Mouse (Mus musculus): ENCODE results near the gene Srcin1. TPM values are rescaled to one million over a fixed set of nuclear protein-coding genes. Genes with fewer than 3 reads are reported as not detected.

Gene Srcin1
- polyA plus RNA-seq, 1 experiment: 7.7 TPM

- H3K36me3 ChIP-seq (ENCODE audit: control insufficient read depth, insufficient read depth, low read length, poor library complexity, severe bottlenecking): peaks cover 37% of the 10 kb centered on the region
- no peaks in the 10 kb centered on the region for H3K27me3 ChIP-seq (ENCODE audit: control insufficient read depth, insufficient read depth, low read length, poor library complexity, severe bottlenecking)
- no peak for TF ChIP-seq EP300 (IDR thresholded peaks at IDR 0.05; ENCODE audit: insufficient read depth, low read depth, low read length)
- TF ChIP-seq POLR2A (IDR thresholded peaks at IDR 0.05; ENCODE audit: insufficient read depth, low read length): no peak
- TF ChIP-seq CTCF (IDR thresholded peaks at IDR 0.05; ENCODE audit: low read depth, low read length): no peak
- H3K9me3 ChIP-seq (replicated peaks; ENCODE audit: control insufficient read depth, insufficient read depth, low read length, poor library complexity, severe bottlenecking): no peaks in the 10 kb centered on the region
- H3K4me3 ChIP-seq (ENCODE audit: low read depth, low read length): no peak overlapping the region
- H3K9ac ChIP-seq (ENCODE audit: low read depth, poor library complexity, severe bottlenecking): no peak overlapping the region
- no peaks in the 10 kb centered on the region for H3K4me1 ChIP-seq (ENCODE audit: control insufficient read depth, insufficient read depth, low read length)
- no peak overlapping the region for H3K27ac ChIP-seq (ENCODE audit: insufficient read depth, low read length)
Observed at GRCm38 (mm10) chr11:97479824-97480223, 96.2 kb downstream of the Srcin1 start.

GRCm38 (mm10) chr11:97479085-97479484 is 96.9 kb downstream of the Srcin1 start:
- Histone ChIP-seq H3K9ac (ENCODE audit: low read depth, poor library complexity, severe bottlenecking) (no peak overlapping the region), H3K27me3 (ENCODE audit: control insufficient read depth, insufficient read depth, low read length, poor library complexity, severe bottlenecking) (no peaks in the 10 kb centered on the region), H3K9me3 (replicated peaks; ENCODE audit: control insufficient read depth, insufficient read depth, low read length, poor library complexity, severe bottlenecking) (no peaks in the 10 kb centered on the region), H3K4me3 (ENCODE audit: low read depth, low read length) (no peak overlapping the region), H3K36me3 (ENCODE audit: control insufficient read depth, insufficient read depth, low read length, poor library complexity, severe bottlenecking) (peaks cover 38% of the 10 kb centered on the region), H3K4me1 (ENCODE audit: control insufficient read depth, insufficient read depth, low read length) (no peaks in the 10 kb centered on the region), H3K27ac (ENCODE audit: insufficient read depth, low read length) (no peak overlapping the region)
- TF ChIP-seq CTCF (IDR thresholded peaks at IDR 0.05; ENCODE audit: low read depth, low read length) (no peak), EP300 (IDR thresholded peaks at IDR 0.05; ENCODE audit: insufficient read depth, low read depth, low read length) (no peak)

GRCm38 (mm10) chr11:97478345-97478744 is 97.6 kb downstream of the Srcin1 start:
- Histone ChIP-seq H3K27me3 (ENCODE audit: control insufficient read depth, insufficient read depth, low read length, poor library complexity, severe bottlenecking) (no peaks in the 10 kb centered on the region), H3K4me1 (ENCODE audit: control insufficient read depth, insufficient read depth, low read length) (no peaks in the 10 kb centered on the region), H3K4me3 (ENCODE audit: low read depth, low read length) (no peak overlapping the region), H3K36me3 (ENCODE audit: control insufficient read depth, insufficient read depth, low read length, poor library complexity, severe bottlenecking) (peaks cover 39% of the 10 kb centered on the region), H3K9ac (ENCODE audit: low read depth, poor library complexity, severe bottlenecking) (no peak overlapping the region), H3K27ac (ENCODE audit: insufficient read depth, low read length) (no peak overlapping the region), H3K9me3 (replicated peaks; ENCODE audit: control insufficient read depth, insufficient read depth, low read length, poor library complexity, severe bottlenecking) (no peaks in the 10 kb centered on the region)
- TF ChIP-seq EP300 (IDR thresholded peaks at IDR 0.05; ENCODE audit: insufficient read depth, low read depth, low read length): no peak
- no peak for TF ChIP-seq CTCF (IDR thresholded peaks at IDR 0.05; ENCODE audit: low read depth, low read length)
- no peak for TF ChIP-seq POLR2A (IDR thresholded peaks at IDR 0.05; ENCODE audit: insufficient read depth, low read length)

GRCm38 (mm10) chr11:97477431-97477830 is 98.6 kb downstream of the Srcin1 start:
- H3K36me3 ChIP-seq (ENCODE audit: control insufficient read depth, insufficient read depth, low read length, poor library complexity, severe bottlenecking): peaks cover 35% of the 10 kb centered on the region
- no peaks in the 10 kb centered on the region for H3K4me1 ChIP-seq (ENCODE audit: control insufficient read depth, insufficient read depth, low read length)
- TF ChIP-seq POLR2A (IDR thresholded peaks at IDR 0.05; ENCODE audit: insufficient read depth, low read length): no peak
- TF ChIP-seq CTCF (IDR thresholded peaks at IDR 0.05; ENCODE audit: low read depth, low read length): no peak
- no peak for TF ChIP-seq EP300 (IDR thresholded peaks at IDR 0.05; ENCODE audit: insufficient read depth, low read depth, low read length)
- H3K9ac ChIP-seq (ENCODE audit: low read depth, poor library complexity, severe bottlenecking): no peak overlapping the region
- H3K27ac ChIP-seq (ENCODE audit: insufficient read depth, low read length): no peak overlapping the region
- H3K27me3 ChIP-seq (ENCODE audit: control insufficient read depth, insufficient read depth, low read length, poor library complexity, severe bottlenecking): no peaks in the 10 kb centered on the region
- no peaks in the 10 kb centered on the region for H3K9me3 ChIP-seq (replicated peaks; ENCODE audit: control insufficient read depth, insufficient read depth, low read length, poor library complexity, severe bottlenecking)
- H3K4me3 ChIP-seq (ENCODE audit: low read depth, low read length): no peak overlapping the region

GRCm38 (mm10) chr11:97476334-97477095 is 99.5 kb downstream of the Srcin1 start:
- no peak for TF ChIP-seq POLR2A (IDR thresholded peaks at IDR 0.05; ENCODE audit: insufficient read depth, low read length)
- peak; percentile 18 for TF ChIP-seq CTCF (IDR thresholded peaks at IDR 0.05; ENCODE audit: low read depth, low read length)
- TF ChIP-seq EP300 (IDR thresholded peaks at IDR 0.05; ENCODE audit: insufficient read depth, low read depth, low read length): no peak
- Histone ChIP-seq H3K27ac (ENCODE audit: insufficient read depth, low read length) (no peak overlapping the region), H3K4me3 (ENCODE audit: low read depth, low read length) (no peak overlapping the region), H3K9me3 (replicated peaks; ENCODE audit: control insufficient read depth, insufficient read depth, low read length, poor library complexity, severe bottlenecking) (no peaks in the 10 kb centered on the region), H3K36me3 (ENCODE audit: control insufficient read depth, insufficient read depth, low read length, poor library complexity, severe bottlenecking) (peaks cover 28% of the 10 kb centered on the region), H3K9ac (ENCODE audit: low read depth, poor library complexity, severe bottlenecking) (no peak overlapping the region), H3K4me1 (ENCODE audit: control insufficient read depth, insufficient read depth, low read length) (no peaks in the 10 kb centered on the region), H3K27me3 (ENCODE audit: control insufficient read depth, insufficient read depth, low read length, poor library complexity, severe bottlenecking) (no peaks in the 10 kb centered on the region)

GRCm38 (mm10) chr11:97471276-97471675 is 104.7 kb downstream of the Srcin1 start:
- Histone ChIP-seq H3K36me3 (ENCODE audit: control insufficient read depth, insufficient read depth, low read length, poor library complexity, severe bottlenecking) (peaks cover 23% of the 10 kb centered on the region), H3K9ac (ENCODE audit: low read depth, poor library complexity, severe bottlenecking) (no peak overlapping the region), H3K4me3 (ENCODE audit: low read depth, low read length) (no peak overlapping the region), H3K4me1 (ENCODE audit: control insufficient read depth, insufficient read depth, low read length) (peaks cover 5% of the 10 kb centered on the region), H3K27me3 (ENCODE audit: control insufficient read depth, insufficient read depth, low read length, poor library complexity, severe bottlenecking) (no peaks in the 10 kb centered on the region), H3K27ac (ENCODE audit: insufficient read depth, low read length) (peak overlapping the region; percentile 43), H3K9me3 (replicated peaks; ENCODE audit: control insufficient read depth, insufficient read depth, low read length, poor library complexity, severe bottlenecking) (no peaks in the 10 kb centered on the region)
- no peak for TF ChIP-seq POLR2A (IDR thresholded peaks at IDR 0.05; ENCODE audit: insufficient read depth, low read length)
- peak; percentile 77 for TF ChIP-seq EP300 (IDR thresholded peaks at IDR 0.05; ENCODE audit: insufficient read depth, low read depth, low read length)

All from ES-Bruce4 (cell line).